Mouse (Mus musculus) heart, postnatal 0 days (tissue): ENCODE results near the gene Ndufaf8.

Experiments used
- CTCF ChIP-seq: IDR thresholded peaks from 2 replicates; pipeline ENCODE4 v1.5.1; 2016; ENCODE audit warnings: antibody characterized with exemption, control low read depth, low read depth
- EP300 ChIP-seq: IDR thresholded peaks from 2 replicates; pipeline ENCODE4 v1.6.1; 2016; ENCODE audit warnings: antibody characterized with exemption, low read depth

- TF ChIP-seq CTCF (no peak), EP300 (no peak)
These were observed 8.3 kb downstream of the Ndufaf8 start for GRCm38 (mm10) chr11:120107026-120107425.
